Mouse (Mus musculus) midbrain, embryonic 15.5 days (tissue): ENCODE data around the gene Tmem41b. TPM values are rescaled to one million over a fixed set of nuclear protein-coding genes. Genes with fewer than 3 reads are reported as not detected.
"Not testable (repeated sequence)": the region's sequence is repeated elsewhere in the genome, so short reads cannot be mapped to it uniquely, and the experiment has no call there.

ENCODE experiments used
- ATAC-seq: fragments of 200-750 bp; cut with Nextera tagmentation; replicated peaks from 2 replicates; pipeline ENCODE4 v1.8.0; 2017; ENCODE audit warnings: moderate TSS enrichment
- H3K27ac ChIP-seq: fragments of 300-500 bp; sonication (generic); 2 replicates; pipeline ENCODE4 v1.5.1; 2015; ENCODE audit warnings: mild to moderate bottlenecking, inconsistent platforms
- H3K27me3 ChIP-seq: fragments of 300-500 bp; sonication (generic); replicated peaks from 2 replicates; pipeline ENCODE4 v1.6.1; 2015; ENCODE audit warnings: inconsistent platforms
- H3K36me3 ChIP-seq: fragments of 300-500 bp; sonication (generic); replicated peaks from 2 replicates; pipeline ENCODE4 v1.6.1; 2015; ENCODE audit warnings: inconsistent platforms
- H3K4me1 ChIP-seq: fragments of 300-500 bp; sonication (generic); 2 replicates; pipeline ENCODE4 v1.6.1; 2015; ENCODE audit warnings: inconsistent platforms
- H3K4me2 ChIP-seq: fragments of 300-500 bp; sonication (generic); 2 replicates; pipeline ENCODE4 v1.6.1; 2015; ENCODE audit warnings: inconsistent platforms, mild to moderate bottlenecking, moderate library complexity
- H3K4me3 ChIP-seq: fragments of 300-500 bp; sonication (generic); 2 replicates; pipeline ENCODE4 v1.5.1; 2015; ENCODE audit warnings: mild to moderate bottlenecking, inconsistent platforms
- H3K9ac ChIP-seq: fragments of 300-500 bp; sonication (generic); 2 replicates; pipeline ENCODE4 v1.6.1; 2015; ENCODE audit warnings: mild to moderate bottlenecking, inconsistent platforms
- H3K9me3 ChIP-seq: fragments of 300-500 bp; sonication (generic); 2 replicates; pipeline ENCODE4 v1.6.1; 2016; ENCODE audit warnings: inconsistent platforms
- WGBS: fragments of 180-500 bp; shearing (Covaris S2); methylation state at CpG from one replicate; pipeline ENCODE4 v1.1.7; 2015; ENCODE audit warnings: mixed read lengths; 5-methylcytosine and 5-hydroxymethylcytosine counted together
- polyA plus RNA-seq: library from polyadenylated mRNA; unstranded; fragments of >200 nt; fragmentation: Nextera tagmentation; extraction: Ambion mirVana; gene quantifications from 2 replicates; pipeline ENCODE4 v1.2.1, GENCODE M21; 2015

The Tmem41b gene
- polyA plus RNA-seq, 1 experiment from 2014 or later = 63.1 TPM

DNA sequence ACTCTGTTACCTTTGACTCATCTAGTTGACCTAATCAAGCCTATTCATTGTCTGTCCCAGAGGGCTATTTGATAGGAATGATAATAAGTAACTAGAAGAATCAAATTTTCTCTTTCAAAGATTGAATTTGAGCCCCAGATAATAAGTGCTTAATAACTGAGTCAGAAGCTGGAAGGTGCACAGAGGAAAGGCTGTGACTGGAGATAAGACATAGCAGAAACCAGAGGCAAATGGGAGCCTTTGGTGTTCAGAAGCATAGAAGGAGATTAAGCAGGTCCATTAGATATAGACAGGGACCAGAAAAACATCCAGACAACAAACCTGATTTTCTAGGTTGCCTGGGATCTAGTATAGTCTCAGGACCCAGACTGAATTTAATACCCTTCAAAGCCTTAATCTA lies 19.2 kb upstream of the Tmem41b start:
- H3K9me3 ChIP-seq = no peaks in the 10 kb centered on the region
- ATAC-seq = no peak
- H3K27ac ChIP-seq = no peak overlapping the region
- peaks cover 6% of the 10 kb centered on the region; the same call in 1 of the 2 replicates for H3K4me1 ChIP-seq
- H3K4me3 ChIP-seq = no peak overlapping the region
- H3K36me3 ChIP-seq = no peaks in the 10 kb centered on the region
- H3K9ac ChIP-seq = no peak overlapping the region
- H3K4me2 ChIP-seq = no peak overlapping the region
- no peaks in the 10 kb centered on the region for H3K27me3 ChIP-seq

GRCm38 (mm10) chr7:110002968-110003367 lies 16.2 kb upstream of the Tmem41b start:
- peak overlapping the region; percentile 44 for H3K4me2 ChIP-seq
- WGBS = 16% methylated on average over 20 of the region's 20 CpGs
- no peaks in the 10 kb centered on the region for H3K36me3 ChIP-seq
- ATAC-seq = 0 out of 2 replicates have a peak, but pooled peaks have one; percentile 37
- H3K4me3 ChIP-seq = peak overlapping the region; percentile 20
- H3K27me3 ChIP-seq = no peaks in the 10 kb centered on the region
- no peak overlapping the region for H3K27ac ChIP-seq
- H3K4me1 ChIP-seq = peaks cover 6% of the 10 kb centered on the region; the same call in 1 of the 2 replicates
- no peaks in the 10 kb centered on the region for H3K9me3 ChIP-seq
- H3K9ac ChIP-seq = peak overlapping the region; percentile 12; the same call in 1 of the 2 replicates

GRCm38 (mm10) chr7:110002092-110002491 lies 15.4 kb upstream of the Tmem41b start:
- H3K9me3 ChIP-seq = no peaks in the 10 kb centered on the region
- ATAC-seq = no peak
- no peak overlapping the region for H3K4me2 ChIP-seq
- H3K27me3 ChIP-seq = no peaks in the 10 kb centered on the region
- H3K4me3 ChIP-seq = no peak overlapping the region
- H3K9ac ChIP-seq = no peak overlapping the region
- H3K27ac ChIP-seq = no peak overlapping the region
- H3K4me1 ChIP-seq = peaks cover 6% of the 10 kb centered on the region; the same call in 1 of the 2 replicates
- no peaks in the 10 kb centered on the region for H3K36me3 ChIP-seq

DNA sequence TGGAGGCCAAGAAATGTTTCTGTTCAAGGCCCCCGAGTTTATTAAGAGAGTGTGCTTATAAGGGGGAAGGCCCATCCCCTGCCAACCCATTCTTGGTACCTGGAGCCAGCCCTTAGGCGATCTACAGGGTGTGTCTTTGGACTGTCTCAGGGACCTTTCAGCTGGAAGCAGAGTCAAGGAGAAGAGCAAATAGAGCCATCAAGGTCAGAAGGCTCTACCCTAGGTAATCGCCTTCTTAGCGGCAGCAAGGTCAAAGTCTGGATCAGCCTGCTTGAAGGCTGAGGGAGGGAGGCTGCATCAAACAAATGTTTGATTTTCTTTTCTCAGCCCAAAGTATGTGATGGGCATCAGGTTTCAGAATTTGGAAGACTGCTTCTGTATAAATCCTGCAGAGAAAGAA lies 11.7 kb upstream of the Tmem41b start:
- Histone ChIP-seq H3K4me3 (no peak overlapping the region), H3K9ac (no peak overlapping the region), H3K36me3 (no peaks in the 10 kb centered on the region), H3K27me3 (no peaks in the 10 kb centered on the region), H3K27ac (no peak overlapping the region), H3K9me3 (no peaks in the 10 kb centered on the region), H3K4me2 (no peak overlapping the region), H3K4me1 (peaks cover 6% of the 10 kb centered on the region; the same call in 1 of the 2 replicates)
- ATAC-seq = no peak
- WGBS = 83% methylated on average over 4 of the region's 4 CpGs

- Histone ChIP-seq H3K9ac (no peak overlapping the region), H3K9me3 (no peaks in the 10 kb centered on the region), H3K4me3 (no peak overlapping the region), H3K27ac (no peak overlapping the region), H3K4me1 (no peaks in the 10 kb centered on the region), H3K27me3 (no peaks in the 10 kb centered on the region), H3K4me2 (no peak overlapping the region), H3K36me3 (no peaks in the 10 kb centered on the region)
- ATAC-seq = no peak
- 54% methylated on average over 2 of the region's 2 CpGs for WGBS
These were observed 6.6 kb upstream of the Tmem41b start for GRCm38 (mm10) chr7:109993157-109993959.

DNA sequence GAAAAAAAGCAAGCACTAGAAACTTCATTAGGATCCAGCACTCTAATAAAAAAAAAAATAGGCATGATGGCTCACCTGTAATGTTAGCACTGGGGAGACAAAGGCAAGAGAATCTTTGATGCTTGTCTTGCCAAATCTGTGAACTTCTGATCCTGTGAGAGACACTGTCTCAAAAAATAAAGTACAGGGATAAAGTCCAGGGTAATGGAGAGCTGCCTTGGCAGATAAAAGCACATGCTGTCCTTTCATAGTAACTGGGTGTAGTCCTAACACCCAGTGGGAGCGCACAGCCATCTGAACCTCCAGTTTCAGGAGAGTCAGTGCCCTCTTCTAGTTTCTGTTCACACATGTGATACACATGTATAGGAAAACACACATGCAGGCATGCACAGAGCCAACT lies 4.6 kb upstream of the Tmem41b start:
- no peak for ATAC-seq
- no peak overlapping the region for H3K4me3 ChIP-seq
- no peak overlapping the region for H3K9ac ChIP-seq
- no peaks in the 10 kb centered on the region for H3K27me3 ChIP-seq
- H3K9me3 ChIP-seq = no peaks in the 10 kb centered on the region
- H3K27ac ChIP-seq = no peak overlapping the region
- no peaks in the 10 kb centered on the region for H3K36me3 ChIP-seq
- H3K4me2 ChIP-seq = no peak overlapping the region
- H3K4me1 ChIP-seq = no peaks in the 10 kb centered on the region
- 84% methylated on average over 1 of the region's 1 CpGs for WGBS

GRCm38 (mm10) chr7:109986133-109986669 lies 528 bp downstream of the Tmem41b start:
- Histone ChIP-seq H3K27ac (peak overlapping the region; percentile 87), H3K4me3 (peak overlapping the region; percentile 61), H3K4me1 (peaks cover 22% of the 10 kb centered on the region), H3K9me3 (no peaks in the 10 kb centered on the region), H3K36me3 (peaks cover 12% of the 10 kb centered on the region; the same call in 1 of the 2 replicates), H3K4me2 (peak overlapping the region; percentile 63), H3K27me3 (no peaks in the 10 kb centered on the region), H3K9ac (peak overlapping the region; percentile 55)
- WGBS = under 1% methylated on average over 43 of the region's 43 CpGs
- ATAC-seq = peak; percentile 99

DNA sequence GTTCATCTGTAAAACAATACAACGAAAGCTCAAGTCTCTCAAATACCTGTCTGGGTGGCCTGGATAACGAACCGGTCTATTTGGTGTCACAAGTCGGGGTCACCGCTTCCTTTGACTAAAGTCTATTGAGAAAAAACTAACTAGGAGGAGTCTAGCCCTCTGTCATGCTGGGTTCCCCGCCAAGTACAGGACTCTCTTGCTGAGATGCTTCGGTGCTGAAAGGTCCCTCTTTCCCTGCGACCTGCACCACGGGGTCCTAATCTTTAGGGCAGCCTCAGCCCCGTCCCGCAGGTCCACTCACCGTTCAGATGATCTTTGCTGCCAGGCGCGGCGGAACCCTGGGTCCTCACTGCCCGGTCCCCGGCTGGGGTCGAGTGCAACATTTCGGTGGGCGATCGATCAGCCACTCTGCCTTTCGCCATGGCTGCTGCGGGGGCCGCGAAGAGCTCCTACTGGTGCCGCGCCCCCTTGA lies 1.0 kb downstream of the Tmem41b start:
- Histone ChIP-seq H3K4me3 (peak overlapping the region; percentile 61), H3K4me1 (peaks cover 22% of the 10 kb centered on the region), H3K36me3 (peaks cover 12% of the 10 kb centered on the region; the same call in 1 of the 2 replicates), H3K9me3 (no peaks in the 10 kb centered on the region), H3K27me3 (no peaks in the 10 kb centered on the region), H3K4me2 (peak overlapping the region; percentile 63), H3K9ac (peak overlapping the region; percentile 55), H3K27ac (peak overlapping the region; percentile 87)
- under 1% methylated on average over 27 of the region's 27 CpGs for WGBS
- no peak; the same call in 1 of the 2 replicates for ATAC-seq

DNA sequence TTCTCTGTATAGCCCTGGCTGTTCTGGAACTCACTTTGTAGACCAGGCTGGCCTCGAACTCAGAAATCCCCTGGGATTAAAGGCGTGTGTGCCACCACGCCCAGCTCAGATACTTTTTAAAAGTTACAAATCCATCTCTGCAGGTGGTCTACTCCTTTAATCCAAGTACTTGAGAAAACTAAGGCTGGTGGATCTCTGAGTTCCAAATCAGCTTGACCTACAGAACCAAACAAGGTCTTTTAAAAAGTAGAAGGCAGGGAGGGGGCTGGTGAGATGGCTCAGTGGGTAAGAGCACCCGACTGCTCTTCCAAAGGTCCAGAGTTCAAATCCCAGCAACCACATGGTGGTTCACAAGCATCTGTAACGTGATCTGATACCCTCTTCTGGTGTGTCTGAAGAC lies 2.1 kb downstream of the Tmem41b start:
- not testable (repeated sequence) for H3K27ac ChIP-seq, H3K27me3 ChIP-seq, H3K9me3 ChIP-seq, H3K9ac ChIP-seq, H3K4me3 ChIP-seq, ATAC-seq
- Histone ChIP-seq H3K4me1 (peaks cover 22% of the 10 kb centered on the region), H3K4me2 (peak overlapping the region; percentile 63; the same call in 1 of the 2 replicates), H3K36me3 (peaks cover 12% of the 10 kb centered on the region; the same call in 1 of the 2 replicates)
- WGBS = 61% methylated on average over 5 of the region's 5 CpGs

DNA sequence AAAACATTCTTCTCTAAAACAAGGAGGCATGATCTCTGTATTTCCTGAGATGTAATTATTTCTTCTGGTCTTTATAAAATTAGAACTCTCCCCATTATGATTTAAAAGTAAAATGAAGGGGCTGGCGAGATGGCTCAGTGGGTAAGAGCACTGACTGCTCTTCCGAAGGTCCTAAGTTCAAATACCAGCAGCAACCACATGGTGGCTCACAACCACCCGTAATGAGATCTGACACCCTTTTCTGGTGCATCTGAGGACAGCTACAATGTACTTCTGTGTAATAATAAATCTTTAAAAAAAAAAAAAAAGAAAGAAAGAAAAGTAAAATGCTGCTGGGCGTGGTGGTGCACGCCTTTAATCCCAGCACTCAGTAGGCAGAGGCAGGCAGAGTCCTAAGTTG lies 9.6 kb downstream of the Tmem41b start:
- not testable (repeated sequence) for H3K4me2 ChIP-seq, H3K4me3 ChIP-seq, H3K9me3 ChIP-seq, H3K4me1 ChIP-seq, H3K27ac ChIP-seq, H3K27me3 ChIP-seq, H3K9ac ChIP-seq, ATAC-seq
- H3K36me3 ChIP-seq = peaks cover 30% of the 10 kb centered on the region
- 73% methylated on average over 5 of the region's 5 CpGs for WGBS

DNA sequence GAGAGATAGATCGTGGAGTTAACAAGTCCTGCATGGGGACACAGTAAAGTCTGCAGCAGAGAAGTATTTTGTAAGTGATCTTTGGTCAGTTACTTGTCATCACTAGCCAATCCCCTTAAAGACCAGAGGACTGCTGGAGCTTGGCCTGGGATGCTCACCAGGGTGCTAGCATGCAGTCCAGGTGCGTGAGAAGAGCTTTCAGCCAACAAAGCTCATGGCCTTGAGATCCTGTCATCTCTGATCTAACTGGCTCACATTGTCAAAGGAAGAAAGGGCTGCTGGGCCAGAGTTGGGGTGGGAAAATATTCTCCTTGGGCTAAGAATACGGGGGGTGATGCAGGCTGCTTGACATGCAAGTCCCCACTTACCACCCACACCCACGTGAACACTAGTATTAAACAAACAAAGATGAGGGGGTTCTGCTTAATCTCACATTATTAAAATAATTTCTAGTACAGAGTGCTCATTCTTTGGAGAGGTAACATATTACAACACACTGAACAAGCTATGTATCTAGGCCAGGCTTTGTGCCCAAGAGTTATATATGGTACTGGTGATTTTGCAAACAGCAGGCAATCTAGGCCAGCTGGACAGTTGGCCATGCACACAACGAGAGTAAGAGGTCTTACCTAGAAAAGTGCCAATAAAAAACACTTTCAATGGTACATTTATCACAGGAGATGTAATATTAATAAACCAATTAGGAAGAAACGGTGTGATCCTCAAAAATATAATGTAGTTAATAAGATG lies 10.6 kb downstream of the Tmem41b start:
- Histone ChIP-seq H3K4me2 (no peak overlapping the region), H3K27ac (no peak overlapping the region), H3K9ac (no peak overlapping the region), H3K4me3 (no peak overlapping the region), H3K4me1 (no peaks in the 10 kb centered on the region), H3K27me3 (no peaks in the 10 kb centered on the region), H3K36me3 (peaks cover 21% of the 10 kb centered on the region), H3K9me3 (no peaks in the 10 kb centered on the region)
- ATAC-seq = no peak
- WGBS = 95% methylated on average over 6 of the region's 6 CpGs

DNA sequence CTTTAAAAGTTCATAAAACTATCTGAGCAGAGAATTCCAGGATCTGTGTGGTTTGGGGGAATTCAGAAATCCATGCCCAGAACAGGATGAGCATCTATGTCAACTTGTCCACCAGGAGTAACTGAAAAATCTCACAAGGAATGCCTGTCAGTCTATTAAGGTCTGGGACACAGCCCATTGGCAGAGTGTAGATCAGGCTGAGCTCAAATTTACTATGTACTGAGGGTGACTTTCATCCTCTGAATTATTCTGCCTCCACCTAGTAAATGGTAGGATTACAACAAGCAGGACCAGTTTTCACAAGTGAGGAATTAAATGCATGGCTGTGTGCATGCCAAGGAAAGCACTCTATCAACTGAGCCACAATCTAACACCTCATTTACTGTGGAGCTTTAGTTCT lies 17.2 kb downstream of the Tmem41b start:
- ATAC-seq = no peak
- no peak overlapping the region for H3K4me3 ChIP-seq
- H3K27ac ChIP-seq = peak overlapping the region; percentile 65
- H3K4me1 ChIP-seq = peaks cover 10% of the 10 kb centered on the region; the same call in 1 of the 2 replicates
- peaks cover 5% of the 10 kb centered on the region; the same call in 1 of the 2 replicates for H3K36me3 ChIP-seq
- no peaks in the 10 kb centered on the region for H3K9me3 ChIP-seq
- no peak overlapping the region for H3K4me2 ChIP-seq
- H3K9ac ChIP-seq = no peak overlapping the region
- H3K27me3 ChIP-seq = no peaks in the 10 kb centered on the region
